Mouse (Mus musculus) hindbrain, embryonic 14.5 days (tissue): Measurements from ENCODE around the gene Kxd1. TPM values are rescaled to one million over a fixed set of nuclear protein-coding genes. Genes with fewer than 3 reads are reported as not detected.
A peak's percentile ranks its signal among the peaks of the same experiment; 100 is the strongest.

ENCODE experiments used
- ATAC-seq: fragments of 200-750 bp; cut with Nextera tagmentation; 2 replicates; pipeline ENCODE4 v1.8.0; 2017; ENCODE audit warnings: moderate number of reproducible peaks, mild to moderate bottlenecking, moderate TSS enrichment, moderate library complexity; ENCODE audit not compliant: low FRiP score
- DNase-seq: peaks from one replicate; pipeline ENCODE4 v3.0.0-alpha.2; 2015; ENCODE audit warnings: low spot score
- H3K27ac ChIP-seq: fragments of 300-500 bp; sonication (generic); 2 replicates; pipeline ENCODE4 v1.5.1; 2014; ENCODE audit warnings: mild to moderate bottlenecking, moderate library complexity
- H3K27me3 ChIP-seq: fragments of 300-500 bp; sonication (generic); 2 replicates; pipeline ENCODE4 v1.6.1; 2014; ENCODE audit warnings: mild to moderate bottlenecking, low read length, mixed read lengths; ENCODE audit not compliant: control insufficient read depth, insufficient read depth
- H3K36me3 ChIP-seq: fragments of 300-500 bp; sonication (generic); replicated peaks from 2 replicates; pipeline ENCODE4 v1.6.1; 2014; ENCODE audit not compliant: control insufficient read depth, insufficient read depth
- H3K4me1 ChIP-seq: fragments of 300-500 bp; sonication (generic); replicated peaks from 2 replicates; pipeline ENCODE4 v1.6.1; 2014; ENCODE audit warnings: antibody characterized with exemption, low read length, mixed read lengths; ENCODE audit not compliant: control insufficient read depth, insufficient read depth
- H3K4me2 ChIP-seq: fragments of 300-500 bp; sonication (generic); replicated peaks from 2 replicates; pipeline ENCODE4 v1.6.1; 2014; ENCODE audit warnings: mild to moderate bottlenecking, moderate library complexity
- H3K4me3 ChIP-seq: fragments of 300-500 bp; sonication (generic); replicated peaks from 2 replicates; pipeline ENCODE4 v1.5.1; 2014; ENCODE audit warnings: mild to moderate bottlenecking, low read length
- H3K9ac ChIP-seq: fragments of 300-500 bp; sonication (generic); 2 replicates; pipeline ENCODE4 v1.6.1; 2014
- H3K9me3 ChIP-seq: fragments of 300-500 bp; sonication (generic); 2 replicates; pipeline ENCODE4 v1.6.1; 2016; ENCODE audit warnings: low read length; ENCODE audit not compliant: control insufficient read depth
- WGBS: fragments of 180-500 bp; shearing (Covaris S2); extraction: QIAGEN DNeasy Blood & Tissue Kit; methylation state at CpG from one replicate; pipeline ENCODE4 v1.1.7; 2014; 5-methylcytosine and 5-hydroxymethylcytosine counted together
- polyA plus RNA-seq: library from polyadenylated mRNA; unstranded; fragments of >200 nt; fragmentation: Nextera tagmentation; extraction: Ambion mirVana; gene quantifications from 2 replicates; pipeline ENCODE4 v1.2.1, GENCODE M21; 2014

Gene Kxd1
- polyA plus RNA-seq, 1 experiment from 2014 or later: 46.5 TPM

- Histone ChIP-seq H3K4me3 (no peak overlapping the region), H3K36me3 (peaks cover 24% of the 10 kb centered on the region), H3K4me2 (0 out of 2 replicates have a peak overlapping the region, but pooled peaks have one; percentile 5), H3K9ac (no peak overlapping the region), H3K27ac (no peak overlapping the region), H3K9me3 (no peaks in the 10 kb centered on the region), H3K4me1 (peaks cover 32% of the 10 kb centered on the region), H3K27me3 (peaks cover 61% of the 10 kb centered on the region)
- 13% methylated on average over 46 of the region's 46 CpGs for WGBS
- no peak for ATAC-seq
- DNase-seq: peak; percentile 68
These were observed 24.6 kb downstream of the Kxd1 start for GRCm38 (mm10) chr8:70503062-70503750.

GRCm38 (mm10) chr8:70502540-70502939 is 25.2 kb downstream of the Kxd1 start:
- H3K27ac ChIP-seq: no peak overlapping the region
- ATAC-seq (no peak), DNase-seq (no peak)
- H3K9me3 ChIP-seq: no peaks in the 10 kb centered on the region
- H3K36me3 ChIP-seq: peaks cover 19% of the 10 kb centered on the region
- H3K4me1 ChIP-seq: peaks cover 32% of the 10 kb centered on the region
- peaks cover 68% of the 10 kb centered on the region for H3K27me3 ChIP-seq
- H3K4me3 ChIP-seq: no peak overlapping the region
- no peak overlapping the region for H3K4me2 ChIP-seq
- 44% methylated on average over 12 of the region's 12 CpGs for WGBS
- H3K9ac ChIP-seq: no peak overlapping the region

GRCm38 (mm10) chr8:70501820-70502529 is 25.8 kb downstream of the Kxd1 start:
- Histone ChIP-seq H3K4me1 (peaks cover 32% of the 10 kb centered on the region), H3K27ac (no peak overlapping the region), H3K9me3 (no peaks in the 10 kb centered on the region), H3K4me3 (no peak overlapping the region), H3K9ac (no peak overlapping the region), H3K27me3 (peaks cover 73% of the 10 kb centered on the region), H3K4me2 (no peak overlapping the region), H3K36me3 (peaks cover 13% of the 10 kb centered on the region)
- no peak for DNase-seq
- no peak for ATAC-seq
- 17% methylated on average over 22 of the region's 23 CpGs for WGBS

DNA sequence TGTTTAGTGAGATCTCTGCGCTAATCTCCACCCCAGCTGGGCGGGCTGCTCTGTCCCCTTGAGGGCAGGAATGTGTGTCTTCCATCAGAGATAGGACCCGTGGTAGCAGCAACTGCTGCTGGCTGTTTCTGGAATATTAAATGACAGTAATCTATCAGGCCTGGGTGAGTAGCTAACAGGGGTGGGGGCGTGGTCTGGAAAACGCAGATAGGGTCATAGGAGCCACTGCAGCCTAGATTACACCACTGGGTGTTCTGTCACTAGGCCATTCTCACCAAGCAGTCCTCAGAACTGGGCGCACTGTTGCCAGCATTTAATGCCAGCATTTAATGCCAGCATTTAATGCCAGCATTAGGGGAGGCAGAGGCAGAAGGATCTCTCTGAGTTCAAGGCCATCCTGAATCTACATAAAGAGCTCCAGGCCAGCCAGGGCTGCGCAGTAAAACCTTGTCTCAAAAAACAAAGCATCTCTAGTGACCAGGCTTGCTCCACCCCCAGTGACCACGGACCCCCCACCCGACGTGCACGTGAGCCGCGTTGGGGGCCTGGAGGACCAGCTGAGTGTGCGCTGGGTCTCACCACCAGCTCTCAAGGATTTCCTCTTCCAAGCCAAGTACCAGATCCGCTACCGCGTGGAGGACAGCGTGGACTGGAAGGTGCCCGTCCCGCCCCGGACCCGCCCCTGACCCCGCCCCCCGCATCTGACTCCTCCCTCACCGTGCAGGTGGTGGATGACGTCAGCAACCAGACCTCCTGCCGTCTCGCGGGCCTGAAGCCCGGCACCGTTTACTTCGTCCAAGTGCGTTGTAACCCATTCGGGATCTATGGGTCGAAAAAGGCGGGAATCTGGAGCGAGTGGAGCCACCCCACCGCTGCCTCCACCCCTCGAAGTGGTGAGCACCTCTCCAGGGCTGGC is 27.1 kb downstream of the Kxd1 start:
- DNase-seq (no peak), ATAC-seq (no peak)
- Histone ChIP-seq H3K4me3 (0 out of 2 replicates have a peak overlapping the region, but pooled peaks have one; percentile 3), H3K4me2 (peak overlapping the region; percentile 28), H3K36me3 (peaks cover 10% of the 10 kb centered on the region; the same call in 1 of the 2 replicates), H3K27ac (no peak overlapping the region), H3K9me3 (no peaks in the 10 kb centered on the region), H3K4me1 (peaks cover 29% of the 10 kb centered on the region), H3K9ac (no peak overlapping the region), H3K27me3 (peaks cover 87% of the 10 kb centered on the region)
- 8% methylated on average over 39 of the region's 39 CpGs for WGBS

DNA sequence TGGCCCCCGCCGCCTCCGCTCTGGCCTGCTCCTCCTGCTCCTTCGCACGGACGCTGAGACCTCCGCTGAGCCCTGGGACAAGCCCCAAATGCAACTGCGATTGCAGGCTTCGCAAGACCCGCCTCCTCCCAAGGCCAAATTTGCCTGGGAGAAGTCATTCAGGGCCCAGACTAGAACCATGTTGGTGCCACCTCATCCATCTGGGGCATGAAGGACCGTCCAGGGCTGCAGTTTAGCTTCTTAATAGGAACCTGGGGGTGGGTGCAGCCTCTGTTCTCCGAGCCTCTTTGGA is 32.0 kb downstream of the Kxd1 start:
- H3K4me2 ChIP-seq: 0 out of 2 replicates have a peak overlapping the region, but pooled peaks have one; percentile 25
- no peak for ATAC-seq
- no peak overlapping the region for H3K27ac ChIP-seq
- 5% methylated on average over 12 of the region's 12 CpGs for WGBS
- H3K27me3 ChIP-seq: peaks cover 98% of the 10 kb centered on the region
- H3K36me3 ChIP-seq: no peaks in the 10 kb centered on the region
- peak overlapping the region; percentile 16 for H3K4me3 ChIP-seq
- H3K9me3 ChIP-seq: no peaks in the 10 kb centered on the region
- peaks cover 24% of the 10 kb centered on the region for H3K4me1 ChIP-seq
- H3K9ac ChIP-seq: no peak overlapping the region
- no peak for DNase-seq

GRCm38 (mm10) chr8:70495001-70495770 is 32.6 kb downstream of the Kxd1 start:
- Histone ChIP-seq H3K9ac (0 out of 2 replicates have a peak overlapping the region, but pooled peaks have one; percentile 8), H3K27ac (no peak overlapping the region), H3K4me3 (peak overlapping the region; percentile 16), H3K27me3 (peaks cover 98% of the 10 kb centered on the region), H3K4me1 (peaks cover 23% of the 10 kb centered on the region), H3K36me3 (no peaks in the 10 kb centered on the region), H3K4me2 (peak overlapping the region; percentile 52; the same call in 1 of the 2 replicates), H3K9me3 (no peaks in the 10 kb centered on the region)
- ATAC-seq (no peak), DNase-seq (no peak)
- 2% methylated on average over 21 of the region's 21 CpGs for WGBS

DNA sequence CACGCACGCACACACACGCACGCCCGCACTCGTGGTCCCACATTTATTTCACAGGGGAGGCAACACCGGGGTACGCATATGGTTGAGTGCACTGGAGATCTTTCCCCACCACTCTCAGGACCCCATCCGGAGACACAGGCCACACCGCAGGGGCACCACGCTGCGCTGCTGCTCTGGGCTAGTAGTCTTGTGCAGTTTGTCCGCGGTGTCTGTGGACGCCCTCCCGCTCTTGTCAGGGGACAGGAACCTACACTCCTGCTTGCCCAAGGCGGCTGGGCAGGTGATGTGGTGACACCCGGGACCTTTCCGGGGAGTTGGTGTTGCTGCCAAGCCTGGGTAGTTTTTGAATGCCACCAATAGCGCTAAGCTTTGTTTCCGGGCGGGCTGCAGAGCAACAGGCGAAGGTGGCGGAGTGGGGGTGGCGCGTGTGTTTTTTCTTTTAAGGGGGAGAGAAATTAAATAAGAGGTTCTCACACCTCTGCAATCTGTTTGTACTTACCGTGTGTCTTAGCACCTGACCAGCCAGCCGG is 33.3 kb downstream of the Kxd1 start:
- peak overlapping the region; percentile 52; the same call in 1 of the 2 replicates for H3K4me2 ChIP-seq
- no peaks in the 10 kb centered on the region for H3K9me3 ChIP-seq
- no peak overlapping the region for H3K27ac ChIP-seq
- peaks cover 23% of the 10 kb centered on the region for H3K4me1 ChIP-seq
- 0 out of 2 replicates have a peak overlapping the region, but pooled peaks have one; percentile 5 for H3K4me3 ChIP-seq
- ATAC-seq (no peak), DNase-seq (no peak)
- no peak overlapping the region for H3K9ac ChIP-seq
- H3K27me3 ChIP-seq: peaks cover 98% of the 10 kb centered on the region
- WGBS: 2% methylated on average over 28 of the region's 28 CpGs
- no peaks in the 10 kb centered on the region for H3K36me3 ChIP-seq

DNA sequence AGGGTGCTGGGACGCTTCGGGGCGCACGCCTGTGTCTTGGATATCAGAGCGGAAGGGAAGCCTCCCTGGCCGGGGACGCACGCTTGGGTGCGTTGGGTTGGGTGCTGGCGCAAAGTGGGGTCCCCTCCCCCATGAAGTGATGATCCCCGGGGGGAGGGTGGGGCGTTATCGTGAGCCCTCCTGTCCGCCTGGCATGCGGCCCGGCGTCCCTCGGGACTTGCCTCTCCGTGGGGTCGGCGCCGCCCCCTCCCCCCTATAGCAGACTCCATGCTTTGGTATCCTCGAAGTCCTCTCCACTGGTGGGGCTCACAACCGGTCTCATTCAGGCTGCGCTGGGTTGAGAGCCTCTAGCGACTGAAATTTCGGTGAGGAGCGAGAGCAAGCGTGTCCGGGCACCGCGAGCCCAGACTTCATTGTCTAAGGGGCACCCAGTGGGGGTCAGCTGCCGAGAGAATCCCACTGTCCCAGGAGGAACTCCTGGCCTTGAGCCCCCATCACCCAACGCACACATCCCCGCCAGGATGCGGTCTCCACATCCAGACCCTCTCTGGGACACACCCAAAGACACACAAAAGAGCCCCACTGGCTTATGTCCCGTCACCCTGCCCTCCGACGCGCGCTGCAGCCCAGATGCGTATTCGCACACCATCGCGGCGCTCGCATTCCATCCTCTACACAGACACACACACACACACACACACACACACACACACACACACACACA is 33.9 kb downstream of the Kxd1 start:
- no peaks in the 10 kb centered on the region for H3K36me3 ChIP-seq
- no peaks in the 10 kb centered on the region for H3K9me3 ChIP-seq
- no peak overlapping the region for H3K27ac ChIP-seq
- DNase-seq (no peak), ATAC-seq (no peak)
- peak overlapping the region; percentile 30 for H3K4me3 ChIP-seq
- no peak overlapping the region for H3K9ac ChIP-seq
- H3K27me3 ChIP-seq: peaks cover 98% of the 10 kb centered on the region
- WGBS: 2% methylated on average over 44 of the region's 47 CpGs
- H3K4me2 ChIP-seq: peak overlapping the region; percentile 52
- peaks cover 23% of the 10 kb centered on the region for H3K4me1 ChIP-seq
